In genomic region chr6:4601297-4601931, GRCm38 (mm10) we compare ENCODE assay signal across 8 mouse cellular contexts. TPM values are rescaled to one million over a fixed set of nuclear protein-coding genes. Genes with fewer than 3 reads are reported as not detected.
DNase-seq lines count a peak whose midpoint lies in the region; ATAC-seq lines count a peak whose summit lies in the region.

No protein-coding gene starts in this region.

- peak overlapping the region; percentile 91 for H3K4me2 ChIP-seq in embryonic facial prominence, embryonic 14.5 days (ENCODE audit: low read depth, low read length)
- peak overlapping the region; percentile 81 for H3K4me2 ChIP-seq in heart, embryonic 16.5 days (ENCODE audit: low read depth, low read length)

- peak; percentile 40 to 48 for DNase-seq in adrenal gland, postnatal 36 days
- DNase-seq in embryonic facial prominence, embryonic 14.5 days (ENCODE audit: low spot score), result peak; percentile 49
- peak; percentile 8 to 45 for DNase-seq in kidney, postnatal 25 days
- DNase-seq in spleen, adult 18-20 months, result peak; percentile 22 to 39

- H3K79me2 ChIP-seq in macrophage (ENCODE audit: inconsistent target), result peaks cover 41% of the 10 kb centered on the region; the same call in 1 of the 2 replicates

- H3K27ac ChIP-seq in embryonic facial prominence, embryonic 14.5 days (replicated peaks; ENCODE audit: low read depth, low read length), result peak overlapping the region; percentile 96
- peak overlapping the region; percentile 93 for H3K27ac ChIP-seq in heart, embryonic 16.5 days (ENCODE audit: low read length)
- no peak overlapping the region for H3K27ac ChIP-seq in macrophage

- H3K9ac ChIP-seq in embryonic facial prominence, embryonic 14.5 days (ENCODE audit: low read depth, low read length), result peak overlapping the region; percentile 98
- H3K9ac ChIP-seq in heart, embryonic 16.5 days (ENCODE audit: low read length), result peak overlapping the region; percentile 97

- ATAC-seq in erythroblast, adult 5-6 weeks (replicated peaks; ENCODE audit: low FRiP score, poor library complexity, severe bottlenecking), result no peak
- ATAC-seq in embryonic facial prominence, embryonic 14.5 days (ENCODE audit: low read depth), result peak; percentile 73
- ATAC-seq in heart, embryonic 16.5 days (replicated peaks; ENCODE audit: extremely low read depth, insufficient read depth, low FRiP score), result peak; percentile 77

- H3K36me3 ChIP-seq in erythroblast, embryonic 14.5 days (ENCODE audit: control insufficient read depth), result peaks cover 2% of the 10 kb centered on the region; the same call in 1 of the 2 replicates
- no peaks in the 10 kb centered on the region for H3K36me3 ChIP-seq in embryonic facial prominence, embryonic 14.5 days (ENCODE audit: control insufficient read depth, insufficient read depth, low read length)
- no peaks in the 10 kb centered on the region for H3K36me3 ChIP-seq in heart, embryonic 16.5 days (ENCODE audit: control insufficient read depth, insufficient read depth)
- H3K36me3 ChIP-seq in macrophage (ENCODE audit: inconsistent target), result no peaks in the 10 kb centered on the region

- WGBS in embryonic facial prominence, embryonic 14.5 days, result 9% methylated on average over 18 of the region's 58 CpGs
- WGBS in heart, embryonic 16.5 days, result 11% methylated on average over 26 of the region's 58 CpGs
- 9% methylated on average over 52 of the region's 58 CpGs for WGBS in macrophage (ENCODE audit: missing documents)

- H3K27me3 ChIP-seq in erythroblast, embryonic 14.5 days (ENCODE audit: control insufficient read depth), result no peaks in the 10 kb centered on the region; the same call in 1 of the 2 replicates
- H3K27me3 ChIP-seq in embryonic facial prominence, embryonic 14.5 days (replicated peaks; ENCODE audit: control insufficient read depth, insufficient read depth, low read length), result no peaks in the 10 kb centered on the region
- H3K27me3 ChIP-seq in heart, embryonic 16.5 days (ENCODE audit: control insufficient read depth, insufficient read depth, low read length), result no peaks in the 10 kb centered on the region

- H3K4me1 ChIP-seq in erythroblast, embryonic 14.5 days (ENCODE audit: control insufficient read depth), result peaks cover 19% of the 10 kb centered on the region
- peaks cover 29% of the 10 kb centered on the region for H3K4me1 ChIP-seq in embryonic facial prominence, embryonic 14.5 days (ENCODE audit: control insufficient read depth, insufficient read depth, low read length)
- H3K4me1 ChIP-seq in heart, embryonic 16.5 days (ENCODE audit: control insufficient read depth, insufficient read depth, low read length), result peaks cover 4% of the 10 kb centered on the region; the same call in 1 of the 2 replicates

- no peaks in the 10 kb centered on the region for H3K9me3 ChIP-seq in erythroblast, embryonic 14.5 days (ENCODE audit: control insufficient read depth, low read length)
- H3K9me3 ChIP-seq in embryonic facial prominence, embryonic 14.5 days (ENCODE audit: control insufficient read depth, low read length), result no peaks in the 10 kb centered on the region
- H3K9me3 ChIP-seq in heart, embryonic 16.5 days (replicated peaks; ENCODE audit: control insufficient read depth, low read length), result no peaks in the 10 kb centered on the region

- H3K4me3 ChIP-seq in erythroblast, embryonic 14.5 days (replicated peaks), result peak overlapping the region; percentile 91
- peak overlapping the region; percentile 80 for H3K4me3 ChIP-seq in embryonic facial prominence, embryonic 14.5 days (ENCODE audit: low read depth, low read length)
- peak overlapping the region; percentile 83 for H3K4me3 ChIP-seq in heart, embryonic 16.5 days (ENCODE audit: low read length)
- H3K4me3 ChIP-seq in macrophage (ENCODE audit: inconsistent target), result peak overlapping the region; percentile 33

RNA-seq across cellular contexts. Expression of gene Casd1, which starts 0.8 kb away (rescaled TPM):
- 0.07 and 0.11 TPM in 2 replicates for polyA plus RNA-seq in erythroblast, embryonic 14.5 days (2012)
- total RNA-seq in erythroblast, adult 5-6 weeks (2015; ENCODE audit: low replicate concordance), result 5.2 and 6.7 TPM in 2 replicates
- 10.0 and 17.4 TPM in 2 replicates for total RNA-seq in erythroblast, adult 5-6 weeks (2017; ENCODE audit: low replicate concordance)
- 10 to 100 TPM; 31.2 to 47.8 TPM for total RNA-seq in adrenal gland, postnatal 36 days (2021)
- 39.4 and 42.7 TPM in 2 replicates for polyA plus RNA-seq in embryonic facial prominence, embryonic 14.5 days (2014; fragmentation: Nextera tagmentation; extraction: Ambion mirVana)
- polyA plus RNA-seq in heart, embryonic 16.5 days (2015; fragmentation: Nextera tagmentation; extraction: Ambion mirVana), result 23.6 and 25.5 TPM in 2 replicates
- 10 to 100 TPM in 23 of 26 experiments, 1 to 10 TPM in 3; 5.8 to 30.0 (median 17.5) TPM for total RNA-seq in macrophage (2018; cell fraction: chromatin; rRNA removed)
- 10 to 100 TPM; 14.8 to 28.2 (median 18.4) TPM for total RNA-seq in macrophage (2018; cell fraction: cytosol; rRNA removed)
- total RNA-seq in macrophage (2018; cell fraction: nucleus; rRNA removed), result 10 to 100 TPM in 25 of 26 experiments, 1 to 10 TPM in 1; 8.0 to 42.7 (median 27.2) TPM
- 16.1 to 21.4 TPM (median 18.6 TPM) in 3 replicates for polyA plus RNA-seq in macrophage (2018)

Comparison
In these comparisons a context has a peak if more than half of its experiments do, and no peak if none do; other contexts are left out.
1. H3K4me3 ChIP-seq: peak in every context shown above with its lines; median percentile 91 in erythroblast, embryonic 14.5 days; 83 in heart, embryonic 16.5 days; 80 in embryonic facial prominence, embryonic 14.5 days; 33 in macrophage.
2. RNA of gene Casd1, which starts 0.8 kb away (polyA plus RNA-seq): 39.4 to 42.7 TPM in embryonic facial prominence, embryonic 14.5 days, 23.6 to 25.5 TPM in heart, embryonic 16.5 days and 16.1 to 21.4 TPM in macrophage; 0.07 to 0.11 TPM in erythroblast, embryonic 14.5 days; every median in the first group is over 10 times any median in the second.
3. Peak in every context shown above with its lines, with median percentiles within 50 percentile points of each other: DNase-seq.